Mouse (Mus musculus): ENCODE data around the gene Atad1. TPM values are rescaled to one million over a fixed set of nuclear protein-coding genes. Genes with fewer than 3 reads are reported as not detected.

The Atad1 gene
- polyA plus RNA-seq, 1 experiment from 2014 or later: 125 TPM

GRCm38 (mm10) chr19:32729785-32730184 is 9.8 kb downstream of the Atad1 start:
- H3K4me2 ChIP-seq: no peak overlapping the region
- no peak overlapping the region for H3K27ac ChIP-seq
- H3K9me3 ChIP-seq: no peaks in the 10 kb centered on the region
- no peak overlapping the region for H3K4me3 ChIP-seq
- H3K9ac ChIP-seq: no peak overlapping the region
- peaks cover 4% of the 10 kb centered on the region; the same call in 1 of the 2 replicates for H3K27me3 ChIP-seq
- no peaks in the 10 kb centered on the region for H3K36me3 ChIP-seq
- peaks cover 14% of the 10 kb centered on the region for H3K4me1 ChIP-seq (replicated peaks)
- ATAC-seq (ENCODE audit: low FRiP score): no peak
- WGBS: 94% methylated on average over 4 of the region's 4 CpGs

GRCm38 (mm10) chr19:32726451-32727325 is 12.9 kb downstream of the Atad1 start:
- H3K4me2 ChIP-seq: peak overlapping the region; percentile 50

GRCm38 (mm10) chr19:32723817-32724216 is 15.8 kb downstream of the Atad1 start:
- Histone ChIP-seq H3K4me2 (no peak overlapping the region), H3K27me3 (0 out of 2 replicates have a peak, but pooled peaks cover under 1% of the 10 kb centered on the region), H3K36me3 (no peaks in the 10 kb centered on the region), H3K27ac (no peak overlapping the region), H3K9me3 (no peaks in the 10 kb centered on the region), H3K4me1 (replicated peaks) (peaks cover 14% of the 10 kb centered on the region), H3K4me3 (no peak overlapping the region), H3K9ac (no peak overlapping the region)
- 11% methylated on average over 7 of the region's 7 CpGs for WGBS
- ATAC-seq (ENCODE audit: low FRiP score): no peak

More at GRCm38 (mm10) chr19:32726451-32727325, 12.9 kb downstream of the Atad1 start:
- Histone ChIP-seq H3K27ac (no peak overlapping the region), H3K4me3 (peak overlapping the region; percentile 25), H3K27me3 (peaks cover 4% of the 10 kb centered on the region; the same call in 1 of the 2 replicates), H3K4me1 (replicated peaks) (peaks cover 14% of the 10 kb centered on the region), H3K9ac (peak overlapping the region; percentile 55), H3K9me3 (no peaks in the 10 kb centered on the region), H3K36me3 (no peaks in the 10 kb centered on the region)
- peak; percentile 71 for ATAC-seq (ENCODE audit: low FRiP score)
- 2% methylated on average over 22 of the region's 22 CpGs for WGBS

GRCm38 (mm10) chr19:32720319-32720718 is 19.3 kb downstream of the Atad1 start:
- Histone ChIP-seq H3K4me1 (replicated peaks) (no peaks in the 10 kb centered on the region), H3K4me2 (no peak overlapping the region), H3K9me3 (no peaks in the 10 kb centered on the region), H3K9ac (no peak overlapping the region), H3K27ac (no peak overlapping the region), H3K36me3 (no peaks in the 10 kb centered on the region), H3K4me3 (no peak overlapping the region), H3K27me3 (no peaks in the 10 kb centered on the region)
- ATAC-seq (ENCODE audit: low FRiP score): no peak
- WGBS: 92% methylated on average over 1 of the region's 1 CpGs

GRCm38 (mm10) chr19:32717590-32717989 is 22.0 kb downstream of the Atad1 start:
- 70% methylated on average over 3 of the region's 3 CpGs for WGBS

GRCm38 (mm10) chr19:32715681-32716080 is 23.9 kb downstream of the Atad1 start:
- Histone ChIP-seq H3K27me3 (no peaks in the 10 kb centered on the region), H3K36me3 (no peaks in the 10 kb centered on the region), H3K9ac (no peak overlapping the region), H3K9me3 (no peaks in the 10 kb centered on the region), H3K4me3 (no peak overlapping the region), H3K27ac (no peak overlapping the region), H3K4me1 (replicated peaks) (peaks cover 18% of the 10 kb centered on the region), H3K4me2 (no peak overlapping the region)
- ATAC-seq (ENCODE audit: low FRiP score): no peak

More at GRCm38 (mm10) chr19:32717590-32717989, 22.0 kb downstream of the Atad1 start:
- Histone ChIP-seq H3K4me2 (no peak overlapping the region), H3K27me3 (no peaks in the 10 kb centered on the region), H3K27ac (no peak overlapping the region), H3K4me3 (no peak overlapping the region), H3K4me1 (replicated peaks) (peaks cover 11% of the 10 kb centered on the region), H3K9me3 (no peaks in the 10 kb centered on the region), H3K36me3 (no peaks in the 10 kb centered on the region), H3K9ac (no peak overlapping the region)
- no peak for ATAC-seq (ENCODE audit: low FRiP score)

GRCm38 (mm10) chr19:32715201-32715600 is 24.4 kb downstream of the Atad1 start:
- Histone ChIP-seq H3K27ac (no peak overlapping the region), H3K4me3 (no peak overlapping the region), H3K36me3 (no peaks in the 10 kb centered on the region), H3K27me3 (no peaks in the 10 kb centered on the region), H3K9me3 (no peaks in the 10 kb centered on the region), H3K4me1 (replicated peaks) (peaks cover 22% of the 10 kb centered on the region), H3K4me2 (no peak overlapping the region), H3K9ac (no peak overlapping the region)
- WGBS: 7% methylated on average over 3 of the region's 3 CpGs
- ATAC-seq (ENCODE audit: low FRiP score): no peak

- peak overlapping the region; percentile 63; the same call in 1 of the 2 replicates for H3K4me2 ChIP-seq
- no peak overlapping the region for H3K4me3 ChIP-seq
- H3K9ac ChIP-seq: no peak overlapping the region
- WGBS: 84% methylated on average over 3 of the region's 3 CpGs
- peaks cover 28% of the 10 kb centered on the region for H3K4me1 ChIP-seq (replicated peaks)
- H3K27ac ChIP-seq: peak overlapping the region; percentile 96
- no peaks in the 10 kb centered on the region for H3K9me3 ChIP-seq
- no peaks in the 10 kb centered on the region for H3K27me3 ChIP-seq
- no peak for ATAC-seq (ENCODE audit: low FRiP score)
- no peaks in the 10 kb centered on the region; the same call in 1 of the 2 replicates for H3K36me3 ChIP-seq
Observed at GRCm38 (mm10) chr19:32713471-32713870, 26.1 kb downstream of the Atad1 start.

GRCm38 (mm10) chr19:32712588-32713042 is 27.0 kb downstream of the Atad1 start:
- Histone ChIP-seq H3K36me3 (no peaks in the 10 kb centered on the region; the same call in 1 of the 2 replicates), H3K4me3 (peak overlapping the region; percentile 95), H3K4me2 (peak overlapping the region; percentile 63), H3K27me3 (no peaks in the 10 kb centered on the region), H3K4me1 (replicated peaks) (peaks cover 28% of the 10 kb centered on the region), H3K9me3 (no peaks in the 10 kb centered on the region), H3K27ac (peak overlapping the region; percentile 96), H3K9ac (peak overlapping the region; percentile 95)
- ATAC-seq (ENCODE audit: low FRiP score): peak; percentile 91
- WGBS: under 1% methylated on average over 11 of the region's 11 CpGs

GRCm38 (mm10) chr19:32711761-32712541 is 27.6 kb downstream of the Atad1 start:
- WGBS: under 1% methylated on average over 63 of the region's 63 CpGs
- H3K27me3 ChIP-seq: no peaks in the 10 kb centered on the region
- peak overlapping the region; percentile 63 for H3K4me2 ChIP-seq
- H3K9ac ChIP-seq: peak overlapping the region; percentile 95
- H3K9me3 ChIP-seq: no peaks in the 10 kb centered on the region
- H3K4me3 ChIP-seq: peak overlapping the region; percentile 95
- H3K27ac ChIP-seq: peak overlapping the region; percentile 96
- H3K36me3 ChIP-seq: no peaks in the 10 kb centered on the region; the same call in 1 of the 2 replicates
- ATAC-seq (ENCODE audit: low FRiP score): peak; percentile 97
- H3K4me1 ChIP-seq (replicated peaks): peaks cover 28% of the 10 kb centered on the region

- WGBS: 73% methylated on average over 3 of the region's 3 CpGs
- peak overlapping the region; percentile 63; the same call in 1 of the 2 replicates for H3K4me2 ChIP-seq
- H3K9ac ChIP-seq: no peak overlapping the region
- no peak overlapping the region for H3K4me3 ChIP-seq
- H3K27me3 ChIP-seq: no peaks in the 10 kb centered on the region
- peaks cover 15% of the 10 kb centered on the region for H3K36me3 ChIP-seq
- ATAC-seq (ENCODE audit: low FRiP score): no peak
- no peak overlapping the region for H3K27ac ChIP-seq
- peaks cover 28% of the 10 kb centered on the region for H3K4me1 ChIP-seq (replicated peaks)
- H3K9me3 ChIP-seq: no peaks in the 10 kb centered on the region
Observed at GRCm38 (mm10) chr19:32710288-32710687, 29.3 kb downstream of the Atad1 start.

GRCm38 (mm10) chr19:32708996-32709395 is 30.6 kb downstream of the Atad1 start:
- Histone ChIP-seq H3K27ac (no peak overlapping the region), H3K27me3 (no peaks in the 10 kb centered on the region), H3K4me3 (no peak overlapping the region), H3K4me1 (replicated peaks) (peaks cover 28% of the 10 kb centered on the region), H3K4me2 (no peak overlapping the region), H3K9me3 (no peaks in the 10 kb centered on the region), H3K36me3 (peaks cover 27% of the 10 kb centered on the region), H3K9ac (no peak overlapping the region)
- no peak for ATAC-seq (ENCODE audit: low FRiP score)
- 86% methylated on average over 5 of the region's 5 CpGs for WGBS

Data from hindbrain, embryonic 13.5 days (tissue).